Mouse (Mus musculus) cerebellum, adult 11-12 months (tissue): Measurements from ENCODE around the gene Lsm14a.

Source experiments
- DNase-seq: peaks from one replicate; pipeline ENCODE4 v3.0.0; 2022

The Lsm14a gene

DNA sequence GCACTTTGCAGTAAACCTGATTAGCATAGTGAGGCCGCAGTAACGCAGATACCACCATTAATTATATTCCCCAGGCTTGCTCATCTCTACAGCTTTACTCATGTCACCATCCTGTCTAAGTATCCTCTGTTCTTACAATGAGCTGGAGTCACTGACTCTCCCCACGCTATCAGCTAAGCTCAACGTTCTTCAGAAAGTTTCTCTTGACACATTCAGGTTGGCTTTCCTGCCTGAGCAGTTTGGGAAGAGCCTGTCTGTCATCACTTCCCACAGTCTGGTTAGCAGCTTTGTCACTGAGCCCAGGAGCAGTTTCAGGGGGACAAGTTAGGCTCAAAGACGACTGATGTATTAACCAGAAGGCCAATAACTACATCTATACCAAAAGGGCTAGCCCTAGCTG lies 84.5 kb downstream of the Lsm14a start:
- DNase-seq, result no peak

DNA sequence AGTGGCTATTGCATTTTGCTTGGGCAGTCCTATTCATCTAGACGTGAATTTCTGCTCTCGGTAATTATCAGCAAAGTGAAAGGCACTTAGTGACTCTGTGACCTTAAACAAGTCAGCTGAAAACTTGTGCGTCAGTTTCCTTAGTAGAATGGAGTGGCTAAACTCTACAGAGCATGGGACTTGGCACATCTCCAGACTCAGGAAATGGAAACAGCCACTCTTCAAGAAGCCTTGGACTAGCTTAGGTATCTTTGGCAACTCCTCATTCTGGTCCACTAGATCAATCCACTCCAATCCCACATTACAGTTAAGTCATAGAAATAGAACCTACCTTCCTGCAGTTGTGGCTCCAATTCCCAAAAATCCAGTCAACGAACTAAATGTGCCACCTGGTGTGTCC lies 87.7 kb downstream of the Lsm14a start:
- no peak for DNase-seq

- no peak for DNase-seq
These were observed 90.5 kb downstream of the Lsm14a start for GRCm38 (mm10) chr7:34302651-34303050.

DNA sequence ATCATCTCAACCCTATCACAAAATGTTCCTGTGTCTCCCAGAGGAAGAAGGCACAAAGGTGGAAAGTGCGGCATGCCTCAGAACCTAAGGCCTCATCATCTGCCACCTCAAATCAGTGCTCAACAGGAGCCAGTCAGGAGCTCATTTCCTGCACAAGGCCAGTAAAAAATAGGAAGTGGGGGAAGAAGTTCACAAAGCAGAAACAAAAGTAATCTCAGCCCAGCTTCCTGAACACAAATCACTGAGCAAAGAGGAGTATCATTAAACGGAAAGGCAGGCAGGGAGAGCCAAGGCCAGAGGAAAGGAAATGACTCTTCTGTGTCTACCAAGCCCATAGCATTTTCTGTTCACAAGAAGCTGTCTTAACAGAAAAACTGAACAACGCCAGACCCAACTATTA lies 91.2 kb downstream of the Lsm14a start:
- no peak for DNase-seq

DNA sequence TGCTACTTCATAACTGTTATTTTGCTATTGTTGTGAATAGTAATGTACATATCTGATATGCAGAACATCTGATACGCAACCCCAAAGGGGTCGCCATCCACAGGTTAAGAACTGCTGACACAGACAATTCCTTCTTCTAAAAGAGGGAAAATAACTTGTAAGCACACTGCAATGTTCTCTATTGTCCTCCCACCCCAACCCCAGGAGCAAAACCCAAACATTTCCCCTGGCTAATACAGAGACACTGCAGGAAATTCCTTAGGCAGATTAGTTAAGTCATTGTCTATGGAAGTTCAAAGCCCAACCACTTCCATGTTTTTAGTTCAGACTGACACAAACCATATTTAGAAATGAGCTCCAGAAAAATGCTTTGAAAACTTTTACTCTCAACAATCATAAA lies 94.3 kb downstream of the Lsm14a start:
- DNase-seq, result no peak

DNA sequence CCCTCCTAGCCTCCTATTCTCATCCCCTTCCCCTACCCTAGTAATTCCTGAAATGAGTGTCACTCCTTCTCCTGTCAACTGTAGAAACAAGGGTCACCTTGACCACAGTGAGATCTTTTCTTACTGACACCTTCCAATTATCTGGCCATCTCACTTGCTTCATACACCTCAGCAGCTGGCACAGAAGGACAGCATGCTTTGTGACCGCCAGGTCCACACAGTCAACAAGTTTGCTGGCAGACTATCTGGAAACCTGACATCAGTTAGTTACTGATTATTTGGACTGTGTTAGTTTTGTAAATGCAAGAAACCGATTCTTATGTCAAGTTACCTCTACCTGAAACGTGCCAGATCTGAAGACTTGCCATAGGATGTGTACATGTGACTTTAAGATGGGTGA lies 97.0 kb downstream of the Lsm14a start:
- no peak for DNase-seq
